Mouse (Mus musculus): ENCODE data around the gene Cdk13. TPM values are rescaled to one million over a fixed set of nuclear protein-coding genes. Genes with fewer than 3 reads are reported as not detected.

Cdk13 gene
- 9.0 and 9.5 TPM in 2 replicates for polyA plus RNA-seq (2015; fragmentation: Nextera tagmentation; extraction: Ambion mirVana)

GRCm38 (mm10) chr13:17804909-17805613 is at the start of gene Cdk13:
Cdk13 (minus strand) TSS chr13:17805097.
- Histone ChIP-seq H3K4me2 (ENCODE audit: low read length) (peak within 1 kb of the TSS; percentile 92), H3K4me3 (ENCODE audit: low read length) (peak within 1 kb of the TSS; percentile 99), H3K9ac (ENCODE audit: low read depth, low read length) (peak within 1 kb of the TSS; percentile 91), H3K4me1 (ENCODE audit: control insufficient read depth, insufficient read depth, low read depth, low read length) (peaks cover 9% of the 10 kb centered on the region), H3K27me3 (replicated peaks; ENCODE audit: control insufficient read depth, insufficient read depth, low read length) (no peaks in the 10 kb centered on the region), H3K9me3 (ENCODE audit: control insufficient read depth, low read length) (no peaks in the 10 kb centered on the region), H3K36me3 (ENCODE audit: control insufficient read depth, insufficient read depth, low read length) (no peaks in the 10 kb centered on the region), H3K27ac (ENCODE audit: low read depth, low read length) (peak within 1 kb of the TSS; percentile 98)
- WGBS: under 1% methylated on average over 91 of the region's 110 CpGs
- ATAC-seq: peak; percentile 97

- H3K9me3 ChIP-seq (ENCODE audit: control insufficient read depth, low read length): no peaks in the 10 kb centered on the region
- H3K27ac ChIP-seq (ENCODE audit: low read depth, low read length): no peak overlapping the region
- H3K4me1 ChIP-seq (ENCODE audit: control insufficient read depth, insufficient read depth, low read depth, low read length): no peaks in the 10 kb centered on the region
- no peak overlapping the region for H3K4me3 ChIP-seq (ENCODE audit: low read length)
- H3K27me3 ChIP-seq (replicated peaks; ENCODE audit: control insufficient read depth, insufficient read depth, low read length): no peaks in the 10 kb centered on the region
- ATAC-seq: no peak
- 81% methylated on average over 2 of the region's 2 CpGs for WGBS
- no peaks in the 10 kb centered on the region for H3K36me3 ChIP-seq (ENCODE audit: control insufficient read depth, insufficient read depth, low read length)
- H3K4me2 ChIP-seq (ENCODE audit: low read length): no peak overlapping the region
- no peak overlapping the region for H3K9ac ChIP-seq (ENCODE audit: low read depth, low read length)
Observed at GRCm38 (mm10) chr13:17843336-17843735, 38.4 kb upstream of the Cdk13 start.

GRCm38 (mm10) chr13:17842756-17843155 is 37.9 kb upstream of the Cdk13 start:
- no peaks in the 10 kb centered on the region for H3K36me3 ChIP-seq (ENCODE audit: control insufficient read depth, insufficient read depth, low read length)
- no peak overlapping the region for H3K4me3 ChIP-seq (ENCODE audit: low read length)
- no peaks in the 10 kb centered on the region for H3K9me3 ChIP-seq (ENCODE audit: control insufficient read depth, low read length)
- WGBS: 25% methylated on average over 4 of the region's 4 CpGs
- no peaks in the 10 kb centered on the region for H3K4me1 ChIP-seq (ENCODE audit: control insufficient read depth, insufficient read depth, low read depth, low read length)
- H3K9ac ChIP-seq (ENCODE audit: low read depth, low read length): no peak overlapping the region
- no peak overlapping the region for H3K4me2 ChIP-seq (ENCODE audit: low read length)
- no peak for ATAC-seq
- H3K27ac ChIP-seq (ENCODE audit: low read depth, low read length): no peak overlapping the region
- no peaks in the 10 kb centered on the region for H3K27me3 ChIP-seq (replicated peaks; ENCODE audit: control insufficient read depth, insufficient read depth, low read length)

GRCm38 (mm10) chr13:17839137-17839536 is 34.2 kb upstream of the Cdk13 start:
- no peak overlapping the region for H3K4me2 ChIP-seq (ENCODE audit: low read length)
- H3K9me3 ChIP-seq (ENCODE audit: control insufficient read depth, low read length): no peaks in the 10 kb centered on the region
- H3K4me1 ChIP-seq (ENCODE audit: control insufficient read depth, insufficient read depth, low read depth, low read length): no peaks in the 10 kb centered on the region
- H3K36me3 ChIP-seq (ENCODE audit: control insufficient read depth, insufficient read depth, low read length): no peaks in the 10 kb centered on the region
- ATAC-seq: no peak
- H3K9ac ChIP-seq (ENCODE audit: low read depth, low read length): no peak overlapping the region
- H3K4me3 ChIP-seq (ENCODE audit: low read length): no peak overlapping the region
- no peaks in the 10 kb centered on the region for H3K27me3 ChIP-seq (replicated peaks; ENCODE audit: control insufficient read depth, insufficient read depth, low read length)
- WGBS: 87% methylated on average over 5 of the region's 5 CpGs
- no peak overlapping the region for H3K27ac ChIP-seq (ENCODE audit: low read depth, low read length)

GRCm38 (mm10) chr13:17838484-17838851 is 33.6 kb upstream of the Cdk13 start:
- Histone ChIP-seq H3K4me3 (ENCODE audit: low read length) (no peak overlapping the region), H3K27me3 (replicated peaks; ENCODE audit: control insufficient read depth, insufficient read depth, low read length) (no peaks in the 10 kb centered on the region), H3K9me3 (ENCODE audit: control insufficient read depth, low read length) (no peaks in the 10 kb centered on the region), H3K9ac (ENCODE audit: low read depth, low read length) (no peak overlapping the region), H3K27ac (ENCODE audit: low read depth, low read length) (no peak overlapping the region), H3K4me1 (ENCODE audit: control insufficient read depth, insufficient read depth, low read depth, low read length) (no peaks in the 10 kb centered on the region), H3K36me3 (ENCODE audit: control insufficient read depth, insufficient read depth, low read length) (no peaks in the 10 kb centered on the region), H3K4me2 (ENCODE audit: low read length) (no peak overlapping the region)
- peak; percentile 69 for ATAC-seq
- WGBS: 33% methylated on average over 4 of the region's 4 CpGs

GRCm38 (mm10) chr13:17837610-17838483 is 33.0 kb upstream of the Cdk13 start:
- 43% methylated on average over 16 of the region's 16 CpGs for WGBS
- Histone ChIP-seq H3K36me3 (ENCODE audit: control insufficient read depth, insufficient read depth, low read length) (no peaks in the 10 kb centered on the region), H3K4me3 (ENCODE audit: low read length) (no peak overlapping the region), H3K9ac (ENCODE audit: low read depth, low read length) (no peak overlapping the region), H3K4me2 (ENCODE audit: low read length) (no peak overlapping the region; the same call in 1 of the 2 replicates), H3K9me3 (ENCODE audit: control insufficient read depth, low read length) (no peaks in the 10 kb centered on the region), H3K4me1 (ENCODE audit: control insufficient read depth, insufficient read depth, low read depth, low read length) (no peaks in the 10 kb centered on the region), H3K27ac (ENCODE audit: low read depth, low read length) (no peak overlapping the region), H3K27me3 (replicated peaks; ENCODE audit: control insufficient read depth, insufficient read depth, low read length) (no peaks in the 10 kb centered on the region)
- ATAC-seq: peak; percentile 56

- Histone ChIP-seq H3K36me3 (ENCODE audit: control insufficient read depth, insufficient read depth, low read length) (no peaks in the 10 kb centered on the region), H3K4me1 (ENCODE audit: control insufficient read depth, insufficient read depth, low read depth, low read length) (no peaks in the 10 kb centered on the region), H3K9me3 (ENCODE audit: control insufficient read depth, low read length) (no peaks in the 10 kb centered on the region), H3K4me2 (ENCODE audit: low read length) (no peak overlapping the region), H3K27me3 (replicated peaks; ENCODE audit: control insufficient read depth, insufficient read depth, low read length) (no peaks in the 10 kb centered on the region), H3K27ac (ENCODE audit: low read depth, low read length) (no peak overlapping the region), H3K4me3 (ENCODE audit: low read length) (no peak overlapping the region), H3K9ac (ENCODE audit: low read depth, low read length) (no peak overlapping the region)
- WGBS: 85% methylated on average over 7 of the region's 7 CpGs
- no peak for ATAC-seq
Observed at GRCm38 (mm10) chr13:17836808-17837207, 31.9 kb upstream of the Cdk13 start.

GRCm38 (mm10) chr13:17832940-17833339 is 28.0 kb upstream of the Cdk13 start:
- no peaks in the 10 kb centered on the region for H3K9me3 ChIP-seq (ENCODE audit: control insufficient read depth, low read length)
- H3K4me2 ChIP-seq (ENCODE audit: low read length): no peak overlapping the region
- H3K27me3 ChIP-seq (replicated peaks; ENCODE audit: control insufficient read depth, insufficient read depth, low read length): no peaks in the 10 kb centered on the region
- no peak overlapping the region for H3K27ac ChIP-seq (ENCODE audit: low read depth, low read length)
- WGBS: 85% methylated on average over 3 of the region's 3 CpGs
- ATAC-seq: no peak
- no peaks in the 10 kb centered on the region for H3K4me1 ChIP-seq (ENCODE audit: control insufficient read depth, insufficient read depth, low read depth, low read length)
- no peaks in the 10 kb centered on the region for H3K36me3 ChIP-seq (ENCODE audit: control insufficient read depth, insufficient read depth, low read length)
- H3K9ac ChIP-seq (ENCODE audit: low read depth, low read length): no peak overlapping the region
- H3K4me3 ChIP-seq (ENCODE audit: low read length): no peak overlapping the region

GRCm38 (mm10) chr13:17817226-17817625 is 12.3 kb upstream of the Cdk13 start:
- Histone ChIP-seq H3K4me2 (ENCODE audit: low read length) (no peak overlapping the region), H3K9ac (ENCODE audit: low read depth, low read length) (no peak overlapping the region), H3K27me3 (replicated peaks; ENCODE audit: control insufficient read depth, insufficient read depth, low read length) (no peaks in the 10 kb centered on the region), H3K9me3 (ENCODE audit: control insufficient read depth, low read length) (no peaks in the 10 kb centered on the region), H3K4me3 (ENCODE audit: low read length) (no peak overlapping the region), H3K36me3 (ENCODE audit: control insufficient read depth, insufficient read depth, low read length) (no peaks in the 10 kb centered on the region), H3K27ac (ENCODE audit: low read depth, low read length) (no peak overlapping the region), H3K4me1 (ENCODE audit: control insufficient read depth, insufficient read depth, low read depth, low read length) (no peaks in the 10 kb centered on the region)
- 82% methylated on average over 2 of the region's 2 CpGs for WGBS
- ATAC-seq: no peak
